Mouse (Mus musculus): ENCODE results near the gene Mxd3.

Gene Mxd3

DNA sequence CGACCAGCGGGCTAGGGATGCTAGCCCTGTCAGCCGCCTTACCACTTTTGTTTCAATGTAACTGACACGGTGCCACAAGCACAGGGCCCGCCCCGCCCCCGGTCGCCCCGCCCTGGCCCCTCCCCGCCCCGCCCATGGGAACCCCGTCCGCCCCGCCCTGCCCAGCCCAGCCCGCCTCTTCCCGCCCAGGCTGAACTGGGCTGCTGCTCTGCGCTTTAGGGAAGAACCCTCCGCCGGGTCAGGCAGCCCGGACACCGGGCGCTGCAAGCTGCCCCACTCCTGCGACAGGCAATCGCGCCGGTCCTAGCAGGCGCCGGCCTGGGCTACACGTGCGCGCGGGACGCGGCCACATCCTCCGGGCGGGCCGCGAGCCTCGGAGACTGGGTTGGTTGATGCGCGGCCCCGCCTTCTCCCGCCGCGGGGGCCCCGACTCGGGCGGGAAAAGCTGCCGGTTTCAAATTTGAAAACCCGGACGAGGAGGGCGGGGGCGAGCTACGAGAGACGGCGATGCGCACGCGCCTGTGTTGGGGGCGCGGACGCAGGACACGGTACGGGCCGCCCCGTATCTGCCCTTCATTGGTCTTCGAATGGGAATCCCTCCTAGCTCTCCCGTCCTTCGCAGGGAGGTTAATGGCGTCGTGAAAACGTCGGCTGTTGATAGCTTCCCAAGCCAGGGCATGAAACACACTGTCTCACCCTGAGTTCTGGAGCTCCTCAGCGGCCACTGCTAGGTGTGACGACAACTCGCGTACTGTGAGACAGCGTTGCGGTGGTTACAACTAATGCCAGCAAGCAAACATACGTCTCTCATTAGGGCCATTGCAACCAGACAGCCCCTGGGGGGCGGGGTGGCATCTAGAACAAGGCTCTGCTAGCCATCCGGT, at the start of gene Mxd3:
Gene Mxd3 (minus strand): TSS at position 141 of the 884 bp plus-strand sequence.
- DNase-seq: peak; percentile 93

DNA sequence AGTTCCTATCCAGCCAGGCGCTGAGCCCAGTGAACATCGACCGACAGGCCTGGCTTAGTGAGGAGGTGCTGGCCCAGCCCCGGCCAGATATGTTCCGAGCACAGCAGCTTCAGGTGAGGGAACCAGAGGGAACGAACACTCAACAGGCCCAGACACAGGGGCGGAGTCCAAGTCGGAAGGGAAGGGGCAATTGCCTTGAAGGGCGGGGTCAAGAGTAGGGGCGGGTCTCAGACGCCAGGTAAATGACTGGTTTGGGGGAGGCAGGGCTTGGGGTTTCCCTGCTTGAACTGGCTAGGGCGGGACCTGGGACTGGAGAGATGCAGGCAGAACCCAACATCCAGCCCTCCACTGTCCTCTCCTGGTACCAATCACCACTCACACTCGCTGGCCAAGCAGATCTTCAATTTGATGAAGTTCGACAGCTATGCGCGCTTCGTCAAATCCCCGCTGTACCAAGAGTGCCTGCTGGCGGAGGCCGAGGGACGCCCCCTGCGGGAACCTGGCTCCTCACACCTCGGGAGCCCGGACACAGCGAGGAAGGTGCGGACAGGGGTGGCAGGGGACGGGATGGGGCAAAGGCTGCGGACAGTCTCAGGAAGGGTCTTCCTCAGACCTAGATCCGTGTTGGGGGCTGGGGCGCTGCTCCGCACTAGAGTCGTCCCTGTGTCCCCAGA, 49.4 kb upstream of the Mxd3 start:
- DNase-seq: no peak

DNA sequence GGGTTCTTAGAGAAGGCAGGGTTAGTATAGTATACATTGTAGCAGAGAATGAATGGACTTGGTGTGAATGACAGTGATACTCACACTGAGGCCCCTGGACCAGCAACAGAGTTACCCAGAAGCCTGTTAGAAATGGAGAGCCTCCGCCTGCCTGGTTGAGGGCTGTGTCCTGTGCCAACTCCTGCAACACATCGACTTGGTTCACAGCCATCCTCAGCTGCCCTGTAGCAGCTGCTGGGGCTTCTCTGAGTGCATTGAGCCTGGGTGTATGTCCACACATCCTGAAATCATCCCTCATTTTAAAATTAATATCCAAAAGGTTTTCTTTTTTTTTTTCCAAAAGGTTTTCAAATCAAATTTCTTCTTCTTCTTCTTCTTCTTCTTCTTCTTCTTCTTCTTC, 46.3 kb upstream of the Mxd3 start:
- DNase-seq: no peak

DNA sequence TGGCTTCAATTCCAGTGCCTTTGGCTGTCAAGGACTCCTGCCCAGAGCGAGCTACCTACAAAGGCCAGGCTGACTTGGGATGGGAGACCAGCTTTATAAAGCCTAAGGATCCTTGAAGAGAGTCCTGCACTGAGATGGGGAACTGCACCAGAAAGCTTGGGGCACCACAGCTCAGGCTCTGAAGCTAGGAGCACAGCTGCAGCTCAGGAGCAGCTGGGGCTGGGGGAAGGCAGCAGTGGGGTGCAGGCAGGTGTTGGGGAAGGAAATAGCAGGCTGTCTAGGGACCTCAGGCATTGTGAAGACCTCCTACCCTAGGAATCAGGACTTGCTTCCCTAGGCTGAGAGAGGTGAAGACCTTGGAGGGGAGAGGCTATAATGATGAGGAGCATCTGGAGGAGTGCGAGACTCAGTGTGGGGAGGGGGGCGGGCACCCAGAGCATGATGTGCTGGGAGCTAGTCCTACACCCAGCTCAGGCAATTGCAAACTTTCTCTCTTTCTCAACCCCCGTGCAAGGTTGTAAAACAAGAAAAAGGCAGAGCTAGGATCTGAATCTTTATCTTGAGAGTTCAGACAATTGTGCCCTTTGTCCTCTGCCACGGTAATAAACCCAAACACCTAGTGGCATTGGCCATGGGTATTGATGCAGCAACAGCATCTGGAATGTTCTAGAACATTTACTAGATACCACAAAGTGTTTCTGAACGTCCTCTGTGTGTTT, 44.7 kb upstream of the Mxd3 start:
- DNase-seq: peak; percentile 77

DNA sequence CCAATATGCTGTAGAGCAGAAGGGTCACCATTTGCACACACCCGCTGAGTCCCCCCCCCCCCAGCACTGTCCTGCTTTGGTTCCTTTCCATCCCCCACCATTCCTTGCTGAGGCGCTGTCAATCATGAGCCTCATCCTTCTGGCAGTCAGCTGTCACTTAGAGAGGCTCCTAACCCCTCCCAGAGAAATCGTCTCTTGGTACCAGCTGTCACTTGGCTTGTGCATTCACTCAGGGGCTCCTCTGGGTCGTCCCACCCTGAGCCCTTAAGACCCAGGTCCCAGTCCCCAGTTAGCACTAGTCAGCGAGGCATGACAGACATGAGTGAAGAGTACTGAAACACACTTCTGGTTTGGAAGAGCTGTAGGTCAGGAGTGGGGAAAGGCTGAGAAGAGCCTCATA, 42.1 kb upstream of the Mxd3 start:
- no peak for DNase-seq

DNA sequence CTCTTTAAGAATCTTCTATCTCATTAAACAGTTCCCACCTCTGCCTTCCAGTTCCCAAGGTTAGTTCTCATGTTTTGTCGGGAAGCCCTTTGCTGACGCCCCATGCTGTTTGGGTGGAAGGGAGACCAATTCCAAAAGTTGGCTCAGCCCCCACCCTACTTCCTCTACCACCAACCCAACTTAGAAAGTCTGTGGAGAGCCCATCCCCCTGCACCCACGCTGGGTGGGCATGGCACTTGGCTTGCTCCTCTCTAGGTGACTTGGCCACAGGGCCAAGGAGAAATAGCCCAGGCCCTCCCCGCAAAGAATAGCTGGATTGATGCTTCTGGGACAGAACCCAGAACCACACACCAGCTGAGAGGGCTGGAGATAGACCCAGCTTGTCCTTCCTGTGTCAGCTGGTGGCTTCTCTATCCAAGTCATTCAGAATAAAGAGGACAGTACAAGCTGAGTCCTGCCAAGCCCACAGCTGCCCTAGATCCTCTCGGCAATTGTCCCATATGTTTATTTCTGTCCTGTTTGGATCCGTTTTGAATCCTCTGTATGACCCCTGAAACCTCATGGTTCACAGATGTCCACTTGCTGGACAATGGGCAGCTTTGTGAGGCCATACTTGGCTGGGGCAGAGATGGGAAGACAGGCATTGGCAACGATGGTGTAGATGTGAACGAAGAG, 41.5 kb upstream of the Mxd3 start:
- DNase-seq: peak; percentile 51

DNA sequence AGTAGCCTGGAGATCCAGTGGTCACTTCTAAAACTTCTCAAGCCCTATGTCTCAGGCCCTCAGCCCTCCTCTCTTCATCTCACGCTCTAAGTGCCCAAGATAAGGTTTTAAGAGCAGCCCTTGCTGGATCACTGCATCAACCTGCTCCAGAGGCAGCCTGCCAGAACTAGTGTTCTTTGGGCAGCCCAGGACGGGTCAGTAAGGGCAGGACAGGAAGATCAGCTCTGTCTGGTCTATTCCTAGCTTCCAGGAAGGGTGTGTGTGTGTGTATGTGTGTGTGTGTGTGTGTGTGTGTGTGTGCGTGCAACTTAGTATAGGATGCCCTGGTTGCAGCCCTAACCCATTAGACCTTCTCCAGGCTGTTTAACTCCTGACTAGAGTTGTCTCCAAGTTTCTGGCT, 40.6 kb upstream of the Mxd3 start:
- no peak for DNase-seq

DNA sequence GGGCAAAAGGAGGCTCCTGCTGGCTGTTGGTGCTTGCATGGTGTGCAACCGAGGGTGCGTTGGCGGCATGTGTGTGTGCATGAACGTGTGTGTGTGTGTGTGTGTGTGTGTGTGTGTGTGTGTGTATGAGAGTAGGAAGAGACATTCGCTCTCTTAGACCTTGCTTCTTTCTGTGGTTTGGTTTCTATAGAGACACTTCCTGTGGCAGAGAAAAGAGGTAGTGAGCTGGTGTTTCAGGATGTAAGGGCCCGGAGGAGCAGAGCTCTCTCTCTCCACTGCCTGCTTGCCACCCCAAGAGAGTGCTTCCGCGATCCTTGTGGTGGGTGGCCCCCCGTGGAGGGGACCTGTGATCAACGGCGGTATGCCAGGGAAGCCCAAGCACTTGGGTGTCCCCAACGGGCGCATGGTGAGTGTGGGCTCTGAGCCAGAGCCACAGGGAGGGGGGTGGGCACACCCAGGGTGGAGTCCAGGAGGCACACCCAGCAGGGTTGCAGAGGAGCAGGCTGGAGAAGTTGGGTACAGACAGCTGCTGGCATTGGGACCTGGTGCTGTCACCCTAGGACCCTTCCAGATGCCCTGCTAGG, 40.0 kb upstream of the Mxd3 start, which contains the start of gene Rgs14:
Gene Rgs14 (plus strand): TSS at position 202 of the 584 bp plus-strand sequence.
- DNase-seq: peak; percentile 84

DNA sequence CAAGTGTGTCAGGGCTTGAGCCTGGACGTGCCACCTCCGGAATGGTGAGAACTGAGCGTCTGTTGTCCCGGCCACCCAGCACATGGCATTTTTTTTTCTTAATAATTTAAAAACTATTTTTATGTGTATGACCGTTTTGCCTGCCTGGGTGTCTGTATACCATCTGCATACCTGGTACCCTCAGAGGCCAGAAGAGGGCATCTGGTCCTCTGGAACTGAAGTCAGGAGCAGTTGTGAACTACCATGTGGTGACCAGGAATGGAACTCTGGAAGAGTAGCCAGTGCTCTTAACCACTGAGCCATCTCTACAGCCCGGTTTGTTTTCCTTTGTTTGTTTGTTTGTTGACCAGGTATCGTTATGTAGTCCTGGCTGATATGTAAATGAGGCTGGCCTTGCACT, 38.8 kb upstream of the Mxd3 start:
- DNase-seq: peak; percentile 48

DNA sequence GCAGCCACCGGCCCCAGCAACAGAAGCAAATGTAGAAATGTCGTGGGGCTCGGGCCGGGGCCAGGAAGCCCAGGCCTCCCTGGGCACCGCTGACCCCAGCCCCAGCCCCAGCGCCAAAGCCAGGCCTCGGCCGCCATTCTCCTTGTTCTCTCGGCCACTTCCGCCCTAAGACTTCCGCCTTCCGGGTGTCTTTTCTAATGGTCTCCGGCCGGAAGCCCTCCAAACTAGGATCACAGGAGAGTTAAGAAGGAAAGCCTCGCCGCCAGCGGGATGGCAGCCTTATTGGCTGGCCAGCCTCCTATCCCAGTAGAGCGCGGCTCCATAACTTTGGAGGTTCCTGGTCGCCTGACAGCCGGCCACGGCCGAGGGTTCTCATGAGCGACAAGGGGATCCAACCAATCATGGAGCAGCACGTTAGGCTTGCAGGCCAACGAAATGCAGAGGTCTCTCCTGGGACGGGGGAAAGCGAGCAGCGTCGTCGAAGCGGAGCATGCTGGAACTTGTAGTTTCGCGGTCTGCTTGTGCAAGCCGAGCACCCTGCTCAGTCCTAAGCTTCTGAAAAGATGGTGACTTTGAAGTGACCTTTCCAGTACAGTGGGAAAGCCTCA, 32.9 kb upstream of the Mxd3 start, which contains the start of gene Lman2:
Gene Lman2 (minus strand): TSS at position 331 of the 608 bp plus-strand sequence.
- DNase-seq: peak; percentile 92

DNA sequence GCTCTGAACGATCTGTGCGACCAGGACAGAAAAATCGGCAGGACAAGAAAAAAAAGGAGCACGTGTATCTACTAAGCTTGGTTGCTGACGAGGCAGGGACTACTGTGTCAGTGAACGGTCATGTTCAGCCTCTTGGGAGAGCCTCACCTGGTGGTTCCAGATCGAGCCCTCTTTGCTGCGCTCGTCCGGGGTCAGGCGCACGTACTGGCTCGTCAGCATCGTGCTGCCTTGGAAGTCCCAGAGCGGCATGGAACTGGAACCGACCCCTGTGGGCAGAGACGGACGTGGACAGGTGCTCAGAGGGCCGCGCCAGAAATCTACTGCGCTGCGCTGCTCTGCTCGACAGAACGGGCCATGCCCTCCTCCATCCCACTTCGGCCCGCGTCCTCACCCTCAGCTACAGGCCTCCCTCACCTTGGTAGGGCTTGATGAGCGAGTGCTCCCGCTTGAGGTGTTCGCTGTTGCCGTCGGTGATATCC, 32.4 kb upstream of the Mxd3 start:
- DNase-seq: no peak

DNA sequence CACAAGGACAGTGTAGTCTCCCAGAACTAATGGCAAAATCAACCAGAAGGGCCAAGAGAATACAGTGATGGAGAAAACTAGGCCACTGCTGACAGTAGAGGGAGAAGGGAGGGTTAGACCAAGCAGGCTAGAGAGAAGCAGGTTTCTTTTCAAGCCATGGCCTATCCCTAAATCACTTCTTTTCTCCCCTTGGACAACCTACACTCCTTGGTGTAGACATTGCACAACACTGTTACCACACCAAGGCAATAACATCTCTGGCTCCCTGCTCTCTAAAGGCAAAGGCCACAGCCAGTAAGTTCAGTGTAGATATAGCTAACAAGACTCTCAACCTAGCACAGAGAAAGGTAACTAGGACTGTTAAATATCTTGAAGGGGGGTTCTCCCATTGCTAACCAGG, 31.5 kb upstream of the Mxd3 start:
- no peak for DNase-seq

DNA sequence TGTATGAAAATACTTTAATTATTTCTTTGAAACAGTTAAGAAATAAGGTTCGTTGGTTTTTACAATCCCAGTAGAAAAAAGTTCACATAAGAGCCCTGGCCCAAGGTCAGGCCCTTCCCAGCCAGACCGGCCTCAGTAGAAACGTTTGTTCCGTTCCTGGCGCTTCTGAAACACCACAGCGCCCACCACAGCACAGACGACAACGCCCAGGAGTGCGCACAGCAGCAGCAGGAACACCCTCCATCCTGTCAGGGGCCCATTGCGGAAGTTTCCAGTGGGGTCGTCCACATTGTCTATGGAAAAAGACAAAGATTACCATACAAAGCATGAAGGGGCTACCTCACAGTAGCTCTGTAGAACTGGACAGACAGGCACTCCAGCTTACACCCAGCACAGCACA, 17.1 kb upstream of the Mxd3 start:
- DNase-seq: no peak

DNA sequence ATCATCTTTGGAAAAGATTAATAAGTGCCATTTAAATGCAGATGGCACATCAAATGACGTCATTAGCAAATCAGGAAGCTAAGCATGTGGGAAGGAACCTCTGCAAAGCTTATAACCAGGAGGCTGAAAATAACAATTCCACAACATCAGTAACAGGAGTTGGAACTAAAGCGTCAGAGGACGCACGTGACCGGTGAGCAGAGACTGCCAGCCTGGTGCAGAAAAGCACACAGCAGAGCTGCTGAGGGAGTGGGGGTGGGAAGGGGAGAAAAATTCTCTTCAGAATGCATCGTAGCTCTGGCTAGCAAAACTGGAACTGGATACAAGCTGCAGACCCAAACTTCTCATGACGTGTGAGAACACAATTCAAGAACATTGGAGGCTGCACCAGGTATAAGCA, 14.7 kb upstream of the Mxd3 start:
- no peak for DNase-seq

DNA sequence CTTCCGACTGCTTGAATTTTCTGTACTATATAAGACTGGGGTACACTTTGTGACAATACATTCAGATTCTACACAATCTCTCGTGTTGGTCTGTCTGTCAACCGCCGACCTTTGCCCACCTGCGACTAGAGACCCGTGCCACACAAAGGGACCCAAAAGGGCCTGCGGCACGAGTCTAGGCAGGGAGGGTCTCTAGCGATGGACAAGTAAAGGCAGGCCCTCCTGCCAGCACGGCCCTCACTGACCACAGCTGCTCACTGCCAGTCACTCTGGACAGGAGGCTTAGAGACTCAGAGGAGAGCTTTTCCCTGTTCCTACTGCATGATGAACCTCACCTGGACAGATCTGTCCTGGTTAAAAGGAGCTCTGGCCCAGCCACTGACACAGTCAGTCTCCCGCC, 12.8 kb upstream of the Mxd3 start:
- no peak for DNase-seq

DNA sequence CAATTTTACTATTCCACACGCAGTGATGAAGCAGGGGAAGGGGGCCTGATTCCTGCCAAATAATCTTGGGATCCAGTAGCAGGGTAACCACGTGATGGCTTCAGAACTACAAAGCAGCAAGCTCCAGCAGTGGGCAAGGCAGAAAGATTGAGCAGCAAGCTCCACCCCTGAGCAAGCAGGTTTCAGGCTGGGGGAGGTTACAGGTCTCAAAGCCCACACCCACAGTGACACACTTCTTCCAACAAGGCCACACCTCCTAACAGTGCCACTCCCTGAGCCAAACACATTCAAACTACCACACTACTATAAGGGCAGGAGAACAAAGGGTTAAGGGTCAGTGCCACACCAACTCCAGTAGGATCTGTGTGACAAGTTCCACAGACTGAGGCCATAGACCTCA, 9.6 kb upstream of the Mxd3 start:
- no peak for DNase-seq

DNA sequence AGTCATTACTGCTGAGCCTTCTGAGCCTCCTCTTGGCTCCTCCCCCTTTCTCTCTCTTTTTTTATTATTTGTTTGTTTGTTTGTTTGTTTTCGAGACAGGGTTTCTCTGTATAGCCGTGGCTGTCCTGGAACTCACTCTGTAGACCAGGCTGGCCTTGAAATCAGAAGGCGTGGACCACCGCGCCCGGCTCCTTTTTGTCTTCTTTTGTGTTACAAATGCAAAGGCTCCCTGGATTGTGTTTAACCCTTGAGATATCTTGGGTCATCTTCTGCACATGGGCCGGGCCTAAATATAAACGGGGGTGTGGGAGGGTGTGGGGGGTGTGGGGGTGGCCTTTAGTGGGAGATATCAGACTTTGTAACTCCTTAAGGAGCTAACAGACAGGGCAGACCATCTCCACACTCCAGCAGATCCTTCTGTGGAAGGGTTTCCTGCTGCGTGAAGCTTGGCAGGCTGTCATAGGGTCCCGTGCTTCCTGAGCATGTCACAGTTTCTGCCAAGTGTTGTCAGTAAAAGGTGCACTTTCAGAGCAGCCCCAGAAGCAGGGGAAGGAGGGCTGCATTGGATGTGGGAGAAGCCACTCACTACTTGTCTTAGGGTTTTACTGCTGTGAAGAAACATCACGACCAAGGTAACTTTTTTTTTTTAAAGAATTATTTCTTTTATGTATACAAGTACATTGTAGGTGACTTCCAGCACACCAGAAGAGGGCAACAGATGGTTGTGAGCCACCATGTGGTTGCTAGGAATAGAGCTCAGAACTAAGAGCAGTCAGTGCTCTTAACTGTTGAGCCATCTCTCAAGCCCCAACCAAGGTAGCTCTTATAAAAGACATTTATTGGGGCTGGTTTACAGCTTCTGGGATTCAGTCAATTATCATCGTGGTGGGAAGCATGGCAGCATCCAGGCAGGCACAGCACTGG, 8.8 kb upstream of the Mxd3 start:
- DNase-seq: no peak

DNA sequence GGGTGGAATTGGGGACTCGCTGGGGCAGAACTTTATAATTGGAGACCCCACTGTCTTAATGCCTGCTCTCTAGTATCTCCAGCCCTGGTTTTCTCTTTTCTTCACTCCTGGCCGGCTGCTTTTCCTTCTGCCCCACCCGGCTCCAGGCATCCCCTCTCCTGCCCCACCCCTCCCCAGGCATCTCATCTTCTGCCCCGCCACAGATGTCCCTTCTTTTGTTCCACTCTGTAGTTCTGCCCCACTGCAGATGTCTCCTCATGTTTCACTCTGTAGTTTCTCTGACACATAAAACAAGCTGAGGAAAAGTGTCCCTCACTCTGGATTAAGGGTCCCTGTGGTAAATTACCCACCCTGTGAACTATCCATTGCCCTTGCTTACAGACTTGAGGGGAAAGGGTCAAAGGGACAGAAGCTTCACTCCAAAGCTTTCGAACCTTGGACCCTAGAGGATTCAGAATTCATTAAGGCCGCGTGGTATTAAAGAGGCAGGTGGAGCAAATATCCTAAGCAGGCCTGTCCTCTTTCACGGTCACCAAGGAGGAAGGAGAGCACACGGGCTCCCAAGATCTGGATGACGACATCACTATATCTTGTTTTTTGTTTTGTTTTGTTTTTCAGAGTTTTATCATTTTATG, 7.8 kb upstream of the Mxd3 start:
- DNase-seq: no peak

DNA sequence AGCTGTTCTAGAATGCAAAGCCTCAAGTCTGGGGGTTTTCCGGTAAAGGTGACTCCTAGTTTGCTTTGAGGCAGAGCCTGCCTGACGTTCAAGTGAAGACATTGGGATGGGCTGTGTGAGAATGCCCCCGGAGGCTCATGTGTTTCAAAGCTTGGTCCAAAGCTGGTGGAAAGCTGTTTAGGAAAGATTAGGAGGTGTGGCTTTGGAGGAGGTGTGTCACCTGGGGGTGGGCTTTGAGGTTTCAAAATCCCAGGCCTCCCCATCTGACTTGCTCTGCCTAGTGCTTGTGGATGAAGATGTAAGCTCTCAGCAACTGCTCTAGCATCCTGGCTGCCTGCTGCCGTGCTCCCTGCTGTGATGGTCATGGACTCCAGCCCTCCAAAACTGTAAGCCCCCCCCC, 6.1 kb upstream of the Mxd3 start:
- DNase-seq: no peak

DNA sequence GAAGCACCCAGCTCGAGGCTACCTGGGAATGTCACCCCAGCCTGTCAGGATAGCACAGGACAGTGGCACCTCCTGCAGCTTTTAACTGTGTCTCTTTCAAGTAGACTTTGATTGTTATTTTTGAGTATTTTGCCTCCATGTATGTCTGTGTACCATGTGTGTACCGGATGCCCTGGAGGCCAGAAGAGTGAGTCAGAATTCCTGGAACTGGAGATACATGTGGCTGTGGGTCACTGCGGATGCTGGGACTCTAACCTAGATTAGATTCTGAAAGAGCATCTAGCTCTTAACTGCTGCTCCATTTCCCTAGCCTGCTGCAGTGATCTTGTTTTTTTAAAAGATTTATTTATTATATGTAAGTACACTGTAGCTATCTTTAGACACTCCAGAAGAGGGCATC, 2.7 kb upstream of the Mxd3 start:
- DNase-seq: no peak
